Mouse (Mus musculus) cerebellum, adult 2 months (tissue): Measurements from ENCODE around the gene Olfr1361. TPM values are rescaled to one million over a fixed set of nuclear protein-coding genes. Genes with fewer than 3 reads are reported as not detected.

Experiments used
- DNase-seq, 2 experiments: peaks; one replicate each; pipeline ENCODE4 v3.0.0; 2021
- H3K27ac ChIP-seq: fragments of 200-500 bp; 2 replicates; pipeline ENCODE4 v1.5.1; 2012; ENCODE audit warnings: low read length, control low read depth, inconsistent platforms; ENCODE audit not compliant: insufficient read depth
- H3K27me3 ChIP-seq: fragments of 200-500 bp; 2 replicates; pipeline ENCODE4 v1.6.1; 2012; ENCODE audit warnings: inconsistent platforms, mild to moderate bottlenecking, low read length, moderate library complexity; ENCODE audit not compliant: control insufficient read depth, insufficient read depth
- H3K4me1 ChIP-seq: fragments of 200-500 bp; 2 replicates; pipeline ENCODE4 v1.6.1; 2011; ENCODE audit warnings: low read length; ENCODE audit not compliant: control insufficient read depth, insufficient read depth
- H3K4me3 ChIP-seq: fragments of 200-500 bp; replicated peaks from 2 replicates; pipeline ENCODE3; 2011; ENCODE audit warnings: mild to moderate bottlenecking, low read depth, low read length, control low read depth; ENCODE audit not compliant: insufficient read depth
- CTCF ChIP-seq: fragments of 200-500 bp; IDR thresholded peaks from 2 replicates; pipeline ENCODE4 v1.5.1; 2011; ENCODE audit warnings: low read depth, mild to moderate bottlenecking, control low read depth, low read length, moderate library complexity, borderline replicate concordance; ENCODE audit not compliant: insufficient read depth
- POLR2A ChIP-seq: fragments of 200-500 bp; IDR thresholded peaks from 2 replicates; pipeline ENCODE4 v1.6.1; 2011; ENCODE audit warnings: low read length, control low read depth, borderline replicate concordance; ENCODE audit not compliant: insufficient read depth
- WGBS: fragments of 180-500 bp; shearing (Covaris S2); methylation state at CpG from one replicate; pipeline ENCODE4 v1.1.7; 2018; 5-methylcytosine and 5-hydroxymethylcytosine counted together
- polyA plus RNA-seq: library from polyadenylated mRNA; depleted of rRNA; stranded (reverse); fragments of >200 nt; gene quantifications from 2 replicates; pipeline ENCODE4 v1.2.3, GENCODE M21; 2012; rRNA removed

Olfr1361 gene
- polyA plus RNA-seq, 1 experiment = not detected

DNA sequence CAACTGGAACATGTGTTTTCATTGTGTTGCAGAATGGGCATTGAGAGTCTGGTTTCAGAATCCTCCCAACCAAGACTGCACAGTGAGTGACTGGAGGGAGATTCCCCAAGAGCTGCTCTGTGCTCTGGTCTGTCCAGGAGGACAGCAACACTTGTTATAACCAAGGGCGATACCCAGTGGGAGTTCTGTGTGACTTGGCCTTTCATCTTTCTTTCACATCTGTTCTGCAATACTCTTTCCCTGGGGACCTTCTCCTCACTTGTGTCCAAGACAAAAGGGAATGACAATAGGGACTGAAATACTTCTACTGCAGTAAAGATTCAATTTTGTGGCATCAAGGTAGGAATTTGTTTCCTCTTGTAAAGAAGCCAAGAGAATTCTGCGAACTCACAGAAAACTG is 20.8 kb downstream of the Olfr1361 start, which contains the start of gene Olfr11:
Gene Olfr11, minus strand, starts transcription at position 101 of the 400 bp plus-strand sequence.
- H3K27me3 ChIP-seq = no peaks in the 10 kb centered on the region
- TF ChIP-seq POLR2A (no peak), CTCF (no peak)
- no peak within 1 kb of the TSS for H3K27ac ChIP-seq
- no peak within 1 kb of the TSS for H3K4me3 ChIP-seq
- H3K4me1 ChIP-seq = no peaks in the 10 kb centered on the region
- DNase-seq = no peak
- WGBS = 71% methylated on average over 2 of the region's 2 CpGs

DNA sequence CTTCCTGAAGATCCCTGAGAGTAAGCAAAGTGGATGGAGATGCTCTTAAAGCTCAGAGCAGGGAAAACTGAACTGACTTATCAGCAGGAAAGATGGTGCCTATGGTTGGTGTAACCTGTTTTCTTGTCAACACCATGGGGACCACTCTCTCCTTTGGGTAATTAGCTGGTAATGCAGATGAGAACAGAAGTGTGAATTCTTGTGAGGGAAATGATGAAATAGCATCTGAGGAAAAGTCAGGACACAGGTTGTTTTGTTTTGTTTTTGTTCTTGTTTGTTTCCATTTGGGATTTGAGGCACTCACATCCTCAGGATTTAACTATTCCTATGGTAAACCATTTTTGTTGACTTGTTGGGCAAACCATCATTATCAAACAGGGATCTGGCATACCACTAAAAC is 49.3 kb downstream of the Olfr1361 start, which contains the start of gene Olfr1362:
Gene Olfr1362, minus strand, starts transcription at position 101 of the 400 bp plus-strand sequence.
- no peak within 1 kb of the TSS for H3K4me3 ChIP-seq
- no peak within 1 kb of the TSS for H3K27ac ChIP-seq
- H3K4me1 ChIP-seq = no peaks in the 10 kb centered on the region
- TF ChIP-seq CTCF (no peak), POLR2A (no peak)
- H3K27me3 ChIP-seq = no peaks in the 10 kb centered on the region
- DNase-seq = no peak

Other genes starting within 250 kb of the Olfr1361 start
- gene Pgbd1, start 222.3 kb downstream of the Olfr1361 start, polyA plus RNA-seq = 2.6 and 2.7 TPM in 2 replicates
- 69.3 and 71.9 TPM in 2 replicates for gene Zscan26, start 209.7 kb downstream of the Olfr1361 start, polyA plus RNA-seq
- gene Nkapl, start 194.9 kb downstream of the Olfr1361 start, polyA plus RNA-seq = 0.44 and 0.54 TPM in 2 replicates
- 3.6 and 4.2 TPM in 2 replicates for gene Zkscan4, start 184.5 kb downstream of the Olfr1361 start, polyA plus RNA-seq
- gene Gm10065, start 183.9 kb downstream of the Olfr1361 start, polyA plus RNA-seq = not detected in 2 replicates
- 1.5 and 1.8 TPM in 2 replicates for gene AK157302, start 168.2 kb downstream of the Olfr1361 start, polyA plus RNA-seq
- 28.3 and 29.8 TPM in 2 replicates for gene Gm11273, start 162.0 kb downstream of the Olfr1361 start, polyA plus RNA-seq
- gene Zkscan8, start 132.3 kb downstream of the Olfr1361 start, polyA plus RNA-seq = 7.5 and 9.8 TPM in 2 replicates
- gene Olfr1366, start 120.6 kb downstream of the Olfr1361 start, polyA plus RNA-seq = not detected in 2 replicates
- gene Olfr1535, start 103.5 kb downstream of the Olfr1361 start, polyA plus RNA-seq = not detected in 2 replicates
- not detected in 2 replicates for gene Olfr1364, start 81.6 kb downstream of the Olfr1361 start, polyA plus RNA-seq
- not detected in 2 replicates for gene Olfr1362, start 49.4 kb downstream of the Olfr1361 start, polyA plus RNA-seq
- 0.03 TPM in 1 of 2 replicates, not detected in the other for gene Olfr11, start 20.9 kb downstream of the Olfr1361 start, polyA plus RNA-seq
- not detected in 2 replicates for gene Olfr1360, start 14.0 kb upstream of the Olfr1361 start, polyA plus RNA-seq
- not detected in 2 replicates for gene Olfr1359, start 34.7 kb upstream of the Olfr1361 start, polyA plus RNA-seq
- gene Hist1h2bl, start 52.8 kb upstream of the Olfr1361 start, polyA plus RNA-seq = not detected in 2 replicates
- 0.84 and 1.5 TPM in 2 replicates for gene Hist1h2ai, start 53.0 kb upstream of the Olfr1361 start, polyA plus RNA-seq
- gene Hist1h3h, start 54.3 kb upstream of the Olfr1361 start, polyA plus RNA-seq = 2.9 TPM in 1 of 2 replicates, not detected in the other
- not detected in 2 replicates for gene Hist1h2bm, start 58.7 kb upstream of the Olfr1361 start, polyA plus RNA-seq
- 2.4 and 3.6 TPM in 2 replicates for gene Hist1h4j, start 71.7 kb upstream of the Olfr1361 start, polyA plus RNA-seq
- gene Hist1h4k, start 87.1 kb upstream of the Olfr1361 start, polyA plus RNA-seq = 16.9 and 17.5 TPM in 2 replicates
- gene Hist1h2ak, start 90.4 kb upstream of the Olfr1361 start, polyA plus RNA-seq = 1.9 and 2.4 TPM in 2 replicates
- gene Hist1h2bn, start 90.7 kb upstream of the Olfr1361 start, polyA plus RNA-seq = 1.2 and 2.6 TPM in 2 replicates
- gene Hist1h1b, start 117.2 kb upstream of the Olfr1361 start, polyA plus RNA-seq = 0.27 and 0.41 TPM in 2 replicates
- gene Hist1h3i, start 120.0 kb upstream of the Olfr1361 start, polyA plus RNA-seq = 1.9 and 4.9 TPM in 2 replicates
- not detected in 2 replicates for gene Hist1h2an, start 123.8 kb upstream of the Olfr1361 start, polyA plus RNA-seq
- gene Hist1h2bp, start 124.1 kb upstream of the Olfr1361 start, polyA plus RNA-seq = not detected in 2 replicates
- 1.2 and 2.3 TPM in 2 replicates for gene Hist1h2bq, start 146.8 kb upstream of the Olfr1361 start, polyA plus RNA-seq
- gene Hist1h2ao, start 147.1 kb upstream of the Olfr1361 start, polyA plus RNA-seq = not detected in 2 replicates
- not detected in 2 replicates for gene Hist1h4m, start 148.4 kb upstream of the Olfr1361 start, polyA plus RNA-seq
- gene Hist1h4n, start 168.8 kb upstream of the Olfr1361 start, polyA plus RNA-seq = 12.7 and 19.8 TPM in 2 replicates
- 1.5 and 1.6 TPM in 2 replicates for gene Hist1h2ap, start 170.1 kb upstream of the Olfr1361 start, polyA plus RNA-seq
- gene Hist1h2br, start 170.4 kb upstream of the Olfr1361 start, polyA plus RNA-seq = 0.16 and 1.3 TPM in 2 replicates